Mouse (Mus musculus): Measurements from ENCODE around the gene Dhrs2.

Dhrs2 gene

DNA sequence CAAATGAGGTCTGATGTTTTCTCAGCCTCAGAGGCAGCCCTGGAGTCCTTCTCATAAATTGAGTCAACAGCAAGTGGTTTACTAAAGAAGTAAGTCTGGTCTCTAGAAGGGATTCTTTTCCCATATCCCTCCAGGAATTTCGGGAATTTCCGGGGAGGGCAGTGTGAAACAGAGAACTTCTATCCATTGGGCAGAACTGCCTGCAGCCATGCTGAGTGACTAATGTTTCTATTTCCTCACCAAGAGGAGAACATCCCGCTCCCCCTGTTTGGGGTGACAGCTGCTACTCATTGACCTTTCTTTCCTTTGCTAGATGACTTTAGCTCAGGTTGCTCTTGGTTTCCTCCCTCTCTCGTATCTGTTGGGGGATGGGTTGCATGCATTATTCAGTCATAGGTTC is 31.8 kb downstream of the Dhrs2 start:
- DNase-seq: no peak

DNA sequence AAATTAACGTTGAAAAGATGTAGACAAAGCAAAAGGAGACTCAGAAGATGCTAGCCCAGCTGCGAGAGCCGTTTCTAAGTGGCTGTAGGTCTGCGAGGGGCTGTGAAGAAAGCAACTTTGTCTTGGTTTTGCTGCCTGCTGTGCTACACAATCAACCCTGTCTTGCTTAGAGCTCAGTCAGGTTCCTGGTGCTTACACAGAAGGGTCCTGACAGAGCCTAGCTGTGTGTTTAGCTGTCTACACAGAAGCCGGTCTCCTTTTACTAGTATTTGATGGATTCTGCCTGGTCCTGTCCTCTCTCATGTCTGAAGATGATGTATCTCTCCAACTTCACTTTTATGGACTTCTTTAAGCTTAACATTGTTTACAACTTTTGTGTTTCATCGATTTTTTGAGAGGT is 33.6 kb downstream of the Dhrs2 start:
- DNase-seq: no peak

DNA sequence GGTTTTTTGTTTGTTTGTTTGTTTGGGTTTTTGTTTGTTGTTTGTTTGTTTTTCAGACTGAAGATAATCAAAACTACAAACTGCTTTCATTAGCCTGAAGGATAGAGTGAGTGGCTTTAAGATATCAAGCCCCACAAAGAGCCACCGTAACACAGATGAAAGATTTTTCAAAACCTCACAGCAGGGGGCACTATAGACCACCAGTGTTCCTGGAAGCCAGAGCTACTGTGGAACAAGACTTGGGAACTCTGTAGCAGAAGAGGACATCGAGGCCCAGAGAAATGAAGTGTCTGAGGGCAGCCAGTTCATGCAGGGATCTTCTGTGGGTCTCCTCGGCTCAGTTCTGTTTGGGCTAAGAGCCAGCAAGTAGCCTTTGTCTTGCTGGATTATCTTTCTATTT is 49.4 kb downstream of the Dhrs2 start:
- DNase-seq: peak; percentile 21

DNA sequence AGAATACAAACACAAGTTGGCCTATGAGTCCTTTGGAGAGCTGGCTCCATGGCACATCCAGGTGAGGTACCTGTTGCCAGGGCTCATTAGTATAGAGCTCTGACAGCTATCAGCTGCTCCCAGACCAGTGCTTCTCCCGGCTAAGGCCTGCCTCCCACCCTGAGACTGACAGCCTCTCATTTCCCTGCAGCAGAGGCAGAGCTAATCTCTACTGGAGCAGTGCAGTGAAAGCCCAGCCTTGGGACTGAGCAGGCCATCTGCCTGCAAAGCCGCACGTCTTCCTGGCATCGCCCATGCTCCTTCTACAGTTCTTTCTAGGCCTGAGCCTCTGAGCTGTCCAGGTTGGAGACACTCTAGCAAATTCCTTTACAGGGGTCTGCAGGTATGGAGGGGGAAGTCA is 51.2 kb downstream of the Dhrs2 start:
- DNase-seq: no peak

DNA sequence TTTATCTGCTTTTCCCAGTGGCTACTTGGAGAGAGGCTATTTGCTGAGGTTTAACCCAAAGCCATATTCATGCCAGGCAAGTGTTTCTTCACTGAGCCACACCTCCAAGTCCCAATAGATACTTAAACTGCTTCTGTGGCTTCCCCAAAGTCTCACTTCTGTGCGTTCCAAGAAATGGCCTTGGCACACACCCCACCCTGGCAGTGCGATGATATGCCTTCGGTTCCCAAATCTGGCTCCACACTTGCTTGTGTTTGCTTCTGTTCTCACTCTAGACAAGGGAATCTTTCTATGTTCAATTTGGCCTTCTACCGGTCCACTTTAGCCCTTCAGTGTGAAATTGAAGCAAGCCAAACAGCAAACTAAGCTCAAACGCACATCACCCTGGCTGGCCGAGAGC is 53.0 kb downstream of the Dhrs2 start:
- no peak for DNase-seq

DNA sequence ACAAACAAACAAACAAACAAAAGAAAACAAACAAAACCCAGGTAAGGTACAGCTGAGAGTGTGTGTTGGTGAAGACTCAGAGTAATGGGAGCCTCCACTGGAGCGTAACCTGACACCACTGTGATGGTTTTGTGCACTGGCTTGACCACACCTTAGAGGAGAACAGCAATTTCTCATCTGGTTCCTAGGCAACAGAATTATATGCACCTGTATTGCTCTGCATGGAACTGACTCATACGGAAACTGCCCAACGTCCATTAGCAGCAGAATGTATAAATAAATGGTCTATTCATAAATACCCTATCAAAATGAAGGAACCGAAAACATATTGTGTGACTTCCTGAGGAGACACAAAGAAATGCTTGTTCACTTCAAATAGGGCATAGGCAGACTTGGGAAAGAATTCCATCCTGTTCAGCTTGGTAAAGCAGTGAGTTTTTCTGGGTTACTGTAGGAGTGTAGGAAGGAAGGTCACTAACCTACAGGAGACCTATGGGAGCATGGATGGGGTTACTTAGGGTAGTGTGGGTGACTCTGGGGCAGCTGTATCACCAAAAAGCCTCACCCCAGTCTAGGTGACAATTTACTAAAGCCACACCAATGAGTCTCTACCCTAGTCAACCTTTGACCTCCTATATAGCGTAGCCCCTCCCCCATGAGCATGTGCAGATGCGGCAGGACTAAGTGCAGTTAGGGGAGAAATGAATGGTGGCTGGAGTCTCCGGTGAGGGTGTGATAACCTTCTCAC is 57.7 kb downstream of the Dhrs2 start:
- no peak for DNase-seq
